32 mouse cellular contexts compared by ENCODE assay signal in the genomic region with DNA sequence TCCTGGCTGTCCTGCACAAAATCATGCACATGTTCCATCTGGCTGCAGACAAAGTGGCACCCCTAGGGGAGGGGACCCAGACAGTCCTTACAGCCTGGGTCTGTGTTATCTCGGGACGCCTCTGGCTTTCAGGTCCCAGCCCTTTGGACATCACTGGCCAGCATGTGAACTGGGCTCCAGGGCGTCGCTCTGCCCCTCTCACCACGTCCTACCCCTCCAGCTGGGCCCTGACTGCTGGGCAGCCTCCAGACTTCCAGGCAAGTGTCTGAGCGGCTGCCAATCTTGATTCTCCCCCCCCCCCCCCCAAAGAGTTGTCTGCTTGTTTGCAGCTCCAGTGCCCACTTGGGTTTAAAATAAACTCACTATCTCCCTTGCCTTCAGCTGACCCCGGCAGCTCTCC. TPM values are rescaled to one million over a fixed set of nuclear protein-coding genes. Genes with fewer than 3 reads are reported as not detected.
DNase-seq lines count a peak whose midpoint lies in the region; ATAC-seq and TF ChIP-seq lines count a peak whose summit lies in the region.
"Had no signal": no experiment of that assay in that cellular context is flagged by ENCODE, and none has a peak within 500 bp of the region (broad histone marks: within the 10 kb centered on the region; RNA-seq: fewer than 3 reads in every experiment).

No protein-coding gene starts in this region.

- no peaks in the 10 kb centered on the region for H3K36me3 ChIP-seq in heart, embryonic 11.5 days (ENCODE audit: control insufficient read depth, insufficient read depth, low read length)
- no peaks in the 10 kb centered on the region for H3K36me3 ChIP-seq in heart, embryonic 15.5 days
- H3K36me3 ChIP-seq: G1E; limb, embryonic 13.5 days; stomach, embryonic 15.5 days had no signal

- peak overlapping the region; percentile 37 for H3K4me2 ChIP-seq in heart, embryonic 11.5 days
- H3K4me2 ChIP-seq in heart, embryonic 15.5 days: peak overlapping the region; percentile 48
- H3K4me2 ChIP-seq: forebrain, embryonic 13.5 days; hindbrain, embryonic 14.5 days; limb, embryonic 13.5 days; liver, embryonic 11.5 days; midbrain, embryonic 11.5 days; stomach, embryonic 15.5 days had no signal

- WGBS in heart, embryonic 11.5 days (ENCODE audit: insufficient replicate concordance): 26% methylated on average over 7 of the region's 7 CpGs
- 31% methylated on average over 7 of the region's 7 CpGs for WGBS in heart, embryonic 15.5 days

- no peak overlapping the region for H3K4me3 ChIP-seq in heart, embryonic 11.5 days (ENCODE audit: low read depth, low read length)
- H3K4me3 ChIP-seq in heart, embryonic 15.5 days: no peak overlapping the region
- H3K4me3 ChIP-seq in left cerebral cortex, adult 2 months: no peak overlapping the region
- H3K4me3 ChIP-seq: forebrain, embryonic 13.5 days; gastrocnemius, adult 2 months; limb, embryonic 13.5 days; stomach, embryonic 15.5 days had no signal

- intact Hi-C loops in left cerebral cortex, adult 2 months (cut with DNase I): no loop called here

- no peak for TF ChIP-seq CTCF in left cerebral cortex, adult 2 months (IDR thresholded peaks at IDR 0.05)

- H3K4me1 ChIP-seq in heart, embryonic 11.5 days (ENCODE audit: control insufficient read depth, insufficient read depth, low read length): peaks cover 42% of the 10 kb centered on the region
- peaks cover 69% of the 10 kb centered on the region for H3K4me1 ChIP-seq in heart, embryonic 15.5 days (replicated peaks)
- H3K4me1 ChIP-seq: forebrain, embryonic 13.5 days had no signal

- DNase-seq in cerebellum, adult 9-11 months: peak; percentile 18
- DNase-seq in cerebellum, adult 8-10 months: no peak
- DNase-seq in heart, adult 8-10 months (ENCODE audit: low spot score): no peak
- no peak for DNase-seq in urinary bladder, adult 2 months (ENCODE audit: low spot score)
- no peak for DNase-seq in left cerebral cortex, adult 2 months (ENCODE audit: extremely low spot score in 1 of 2, low spot score in 2 of 2)
- DNase-seq: adrenal gland, postnatal 14 days; cerebellum, adult 11 months; gastrocnemius, adult 2 months; kidney, adult 11 months; kidney, postnatal 14 days; layer of hippocampus, adult 9-11 months; lung, postnatal 36 days; right cerebral cortex, postnatal 25 days; thymus, postnatal 14 days had no signal

- H3K9me3 ChIP-seq in heart, embryonic 11.5 days (replicated peaks; ENCODE audit: control insufficient read depth, low read length): no peaks in the 10 kb centered on the region
- no peaks in the 10 kb centered on the region for H3K9me3 ChIP-seq in heart, embryonic 15.5 days (replicated peaks)
- H3K9me3 ChIP-seq: forebrain, embryonic 13.5 days; G1E; limb, embryonic 13.5 days; stomach, embryonic 15.5 days had no signal

- ATAC-seq in heart, embryonic 11.5 days (replicated peaks; ENCODE audit: insufficient number of reproducible peaks, low FRiP score, low TSS enrichment): peak; percentile 44
- peak; percentile 82 for ATAC-seq in heart, embryonic 15.5 days (replicated peaks; ENCODE audit: insufficient number of reproducible peaks, insufficient read depth, low FRiP score, low read depth)
- ATAC-seq: forebrain, embryonic 13.5 days; inflammation-experienced regulatory T-cells, adult 6 months; midbrain, embryonic 16.5 days; Patski had no signal

- peak overlapping the region; percentile 82 for H3K27ac ChIP-seq in heart, embryonic 11.5 days (ENCODE audit: low read depth, low read length)
- peak overlapping the region; percentile 91 for H3K27ac ChIP-seq in heart, embryonic 15.5 days
- no peak overlapping the region for H3K27ac ChIP-seq in left cerebral cortex, adult 2 months
- H3K27ac ChIP-seq: forebrain, embryonic 13.5 days; gastrocnemius, adult 2 months; hindbrain, embryonic 14.5 days; limb, embryonic 13.5 days; stomach, embryonic 15.5 days had no signal

- H3K27me3 ChIP-seq in heart, embryonic 11.5 days (ENCODE audit: control insufficient read depth, insufficient read depth, low read length): no peaks in the 10 kb centered on the region
- H3K27me3 ChIP-seq in heart, embryonic 15.5 days: no peaks in the 10 kb centered on the region
- H3K27me3 ChIP-seq: forebrain, embryonic 13.5 days; limb, embryonic 13.5 days; Patski; stomach, embryonic 15.5 days had no signal

- peak overlapping the region; percentile 60; the same call in 1 of the 2 replicates for H3K9ac ChIP-seq in heart, embryonic 11.5 days (ENCODE audit: low read depth, low read length)
- H3K9ac ChIP-seq in heart, embryonic 15.5 days: 0 out of 2 replicates have a peak overlapping the region, but pooled peaks have one; percentile 15
- H3K9ac ChIP-seq: forebrain, embryonic 13.5 days; hindbrain, embryonic 14.5 days; limb, embryonic 13.5 days; stomach, embryonic 15.5 days had no signal

RNA-seq across cellular contexts. Expression of gene Adam11, which starts 22.2 kb away (rescaled TPM):
- 5.4 and 6.7 TPM in 2 replicates for polyA plus RNA-seq in heart, embryonic 11.5 days (2014; fragmentation: Nextera tagmentation; extraction: Ambion mirVana)
- 1 to 10 TPM; 4.4 to 6.8 (median 6.0) TPM for total RNA-seq in heart, adult 8-10 months (2022)
- polyA plus RNA-seq in heart, embryonic 15.5 days (2015; fragmentation: Nextera tagmentation; extraction: Ambion mirVana): 5.5 and 6.7 TPM in 2 replicates
- polyA plus RNA-seq in urinary bladder, adult 2 months (2012; rRNA removed): 7.5 and 8.5 TPM in 2 replicates
- 100 to 1,000 TPM; 128 to 140 TPM for total RNA-seq in left cerebral cortex, adult 2 months (2021)
- total RNA-seq: neutrophil, adult 5-6 weeks had no signal
- polyA plus RNA-seq: G1E had no signal

RNA-seq across cellular contexts. Expression of gene Gjc1, which starts 36.1 kb away (rescaled TPM):
- polyA plus RNA-seq in heart, embryonic 11.5 days (2014; fragmentation: Nextera tagmentation; extraction: Ambion mirVana): 56.6 and 59.7 TPM in 2 replicates
- 10 to 100 TPM; 13.9 to 25.4 (median 20.5) TPM for total RNA-seq in heart, adult 8-10 months (2022)
- polyA plus RNA-seq in heart, embryonic 15.5 days (2015; fragmentation: Nextera tagmentation; extraction: Ambion mirVana): 46.6 and 48.5 TPM in 2 replicates
- 31.1 and 31.3 TPM in 2 replicates for polyA plus RNA-seq in urinary bladder, adult 2 months (2012; rRNA removed)
- total RNA-seq in left cerebral cortex, adult 2 months (2021): 1 to 10 TPM; 6.1 to 6.6 TPM
- total RNA-seq: neutrophil, adult 5-6 weeks had no signal
- polyA plus RNA-seq: G1E; inflammation-experienced regulatory T-cells, adult 6 months had no signal

RNA-seq across cellular contexts. Expression of gene Higd1b, which starts 52.2 kb away (rescaled TPM):
- polyA plus RNA-seq in heart, embryonic 11.5 days (2014; fragmentation: Nextera tagmentation; extraction: Ambion mirVana): not detected in 2 replicates
- total RNA-seq in heart, adult 8-10 months (2022): 10 to 100 TPM in 2 of 4 experiments, 1 to 10 TPM in 2; 6.3 to 15.9 (median 10.3) TPM
- polyA plus RNA-seq in heart, embryonic 15.5 days (2015; fragmentation: Nextera tagmentation; extraction: Ambion mirVana): 3.3 and 4.3 TPM in 2 replicates
- 3.2 and 4.0 TPM in 2 replicates for polyA plus RNA-seq in urinary bladder, adult 2 months (2012; rRNA removed)
- 1 to 10 TPM; 6.1 to 8.1 TPM for total RNA-seq in left cerebral cortex, adult 2 months (2021)
- total RNA-seq: G1E; megakaryocyte, adult 5-6 weeks; neutrophil, adult 5-6 weeks had no signal
- polyA plus RNA-seq: embryonic facial prominence, embryonic 11.5 days; G1E; inflammation-experienced regulatory T-cells, adult 6 months; kidney, embryonic 14.5 days; limb, embryonic 13.5 days; liver, embryonic 11.5 days; liver, embryonic 16.5 days; midbrain, embryonic 11.5 days; neural tube, embryonic 11.5 days; Patski had no signal
